Mouse (Mus musculus) MEL (cell line): ENCODE measurements at regions not wholly inside any gene's neighbourhood (a gene's known extent, or its start where the extent isn't known, plus 50 kb on each side); places are given as distances from the start of the nearest gene placed in this dataset.

Experiments used
- DNase-seq: peaks from one replicate; pipeline ENCODE4 v3.0.0; 2011; ENCODE audit warnings: low read depth, low spot score
- H3K27ac ChIP-seq: 2 replicates; pipeline ENCODE4 v1.5.1; 2012; ENCODE audit warnings: low read depth, mild to moderate bottlenecking, control low read depth, low read length, moderate library complexity; ENCODE audit not compliant: control insufficient read depth
- H3K27me3 ChIP-seq, 2 experiments: fragments of 150-350 bp in 1 of 2; sonication (generic) in 1 of 2; 2 replicates each; pipeline ENCODE4 v1.6.1; 2012; ENCODE audit warnings: low read length in 2 of 2, mild to moderate bottlenecking in 2 of 2, improper control_type of control experiment in 1 of 2, moderate library complexity in 1 of 2; ENCODE audit not compliant: insufficient read depth in 2 of 2, control insufficient read depth in 1 of 2
- H3K36me3 ChIP-seq, 2 experiments: 2 replicates each; pipeline ENCODE4 v1.6.1; 2012 to 2014; ENCODE audit warnings: low read length in 2 of 2, improper control_type of control experiment in 1 of 2, inconsistent platforms in 1 of 2, mild to moderate bottlenecking in 1 of 2; ENCODE audit not compliant: insufficient read depth in 2 of 2, control insufficient read depth in 1 of 2
- H3K4me1 ChIP-seq, 2 experiments: fragments of 150-350 bp in 1 of 2; sonication (generic) in 1 of 2; 2 replicates each; pipeline ENCODE4 v1.6.1; 2012; ENCODE audit warnings: low read length in 2 of 2, improper control_type of control experiment in 1 of 2, mild to moderate bottlenecking in 1 of 2; ENCODE audit not compliant: insufficient read depth in 2 of 2, control insufficient read depth in 1 of 2
- H3K4me3 ChIP-seq, 2 experiments: fragments of 150-350 bp in 1 of 2; sonication (generic) in 1 of 2; 2 replicates each; pipeline ENCODE4 v1.5.1; 2012; ENCODE audit warnings: low read depth in 2 of 2, low read length in 2 of 2, mild to moderate bottlenecking in 2 of 2, moderate library complexity in 2 of 2, control low read depth in 1 of 2, improper control_type of control experiment in 1 of 2; ENCODE audit not compliant: control insufficient read depth in 1 of 2, insufficient read depth in 1 of 2
- H3K79me2 ChIP-seq: 2 replicates; pipeline ENCODE4 v1.6.1; 2012; ENCODE audit warnings: mild to moderate bottlenecking, low read length, moderate library complexity; ENCODE audit not compliant: control insufficient read depth, poor library complexity, insufficient read depth
- H3K9ac ChIP-seq: 2 replicates; pipeline ENCODE4 v1.6.1; 2012; ENCODE audit warnings: low read depth, mild to moderate bottlenecking, control low read depth, low read length, moderate library complexity; ENCODE audit not compliant: control insufficient read depth, poor library complexity, severe bottlenecking
- H3K9me3 ChIP-seq: fragments of 150-350 bp; sonication (generic); replicated peaks from 2 replicates; pipeline ENCODE4 v1.6.1; 2012; ENCODE audit warnings: mild to moderate bottlenecking, low read length, improper control_type of control experiment, moderate library complexity; ENCODE audit not compliant: insufficient read depth
- GABPA ChIP-seq: IDR thresholded peaks from 2 replicates; pipeline ENCODE4 v1.6.1; 2012; ENCODE audit warnings: low read depth, mild to moderate bottlenecking, inconsistent platforms, low read length, improper control_type of control experiment, moderate library complexity
- MAFK ChIP-seq: IDR thresholded peaks from 2 replicates; pipeline ENCODE4 v1.6.1; 2011; ENCODE audit warnings: low read depth, mild to moderate bottlenecking, low read length, improper control_type of control experiment, borderline replicate concordance
- MAX ChIP-seq: IDR thresholded peaks from 2 replicates; pipeline ENCODE4 v1.6.1; 2011; ENCODE audit warnings: low read length, improper control_type of control experiment
- MAZ ChIP-seq: IDR thresholded peaks from 2 replicates; pipeline ENCODE4 v1.6.1; 2012; ENCODE audit warnings: low read depth, mild to moderate bottlenecking, inconsistent platforms, low read length, improper control_type of control experiment
- MXI1 ChIP-seq: IDR thresholded peaks from 2 replicates; pipeline ENCODE4 v1.6.1; 2011; ENCODE audit warnings: mild to moderate bottlenecking, low read depth, low read length, improper control_type of control experiment
- MYC ChIP-seq: IDR thresholded peaks from 2 replicates; pipeline ENCODE4 v1.6.1; 2011; ENCODE audit warnings: low read depth, mild to moderate bottlenecking, low read length, improper control_type of control experiment, moderate library complexity
- NRF1 ChIP-seq: IDR thresholded peaks from 2 replicates; pipeline ENCODE4 v1.6.1; 2014; ENCODE audit warnings: low read depth, mild to moderate bottlenecking, inconsistent platforms, low read length, improper control_type of control experiment, moderate library complexity; ENCODE audit not compliant: poor library complexity, insufficient read depth, severe bottlenecking
- POLR2A ChIP-seq, 2 experiments: IDR thresholded peaks; 2 replicates each; pipeline ENCODE4 v1.6.1; 2011 to 2012; ENCODE audit warnings: low read length in 2 of 2, mild to moderate bottlenecking in 2 of 2, control low read depth in 1 of 2, improper control_type of control experiment in 1 of 2, low read depth in 1 of 2, moderate library complexity in 1 of 2; ENCODE audit not compliant: control insufficient read depth in 1 of 2, insufficient read depth in 1 of 2, poor library complexity in 1 of 2
- POLR2AphosphoS2 ChIP-seq: IDR thresholded peaks from 2 replicates; pipeline ENCODE4 v1.6.1; 2011; ENCODE audit warnings: low read length, improper control_type of control experiment
- POLR2AphosphoS5 ChIP-seq: IDR thresholded peaks from 2 replicates; pipeline ENCODE4 v1.6.1; 2012; ENCODE audit warnings: low read depth, borderline replicate concordance, mild to moderate bottlenecking, inconsistent platforms, low read length, moderate library complexity, mixed read lengths
- RCOR1 ChIP-seq: IDR thresholded peaks from 2 replicates; pipeline ENCODE4 v1.6.1; 2012; ENCODE audit warnings: low read depth, mild to moderate bottlenecking, inconsistent platforms, low read length, improper control_type of control experiment
- SMC3 ChIP-seq: IDR thresholded peaks from 2 replicates; pipeline ENCODE4 v1.6.1; 2011; ENCODE audit warnings: low read depth, low read length, improper control_type of control experiment
- TAL1 ChIP-seq: IDR thresholded peaks from 2 replicates; pipeline ENCODE4 v1.6.1; 2012; ENCODE audit warnings: mild to moderate bottlenecking, inconsistent platforms, low read length, moderate library complexity, mixed read lengths
- TBP ChIP-seq: IDR thresholded peaks from 2 replicates; pipeline ENCODE4 v1.8.0; 2011; ENCODE audit warnings: low read depth, low read length, improper control_type of control experiment
- TCF12 ChIP-seq: IDR thresholded peaks from 2 replicates; pipeline ENCODE4 v1.6.1; 2014; ENCODE audit warnings: low read depth, mild to moderate bottlenecking, inconsistent platforms, low read length, improper control_type of control experiment, moderate library complexity
- UBTF ChIP-seq: IDR thresholded peaks from 2 replicates; pipeline ENCODE4 v1.6.1; 2012; ENCODE audit warnings: low read depth, mild to moderate bottlenecking, inconsistent platforms, low read length, improper control_type of control experiment, moderate library complexity, borderline replicate concordance; ENCODE audit not compliant: insufficient read depth
- ZC3H11A ChIP-seq: IDR thresholded peaks from 2 replicates; pipeline ENCODE4 v1.6.1; 2012; ENCODE audit warnings: low read depth, mild to moderate bottlenecking, inconsistent platforms, low read length, improper control_type of control experiment
- ZKSCAN1 ChIP-seq: IDR thresholded peaks from 2 replicates; pipeline ENCODE4 v1.6.1; 2012; ENCODE audit warnings: low read depth, mild to moderate bottlenecking, inconsistent platforms, low read length, improper control_type of control experiment, moderate library complexity

DNA sequence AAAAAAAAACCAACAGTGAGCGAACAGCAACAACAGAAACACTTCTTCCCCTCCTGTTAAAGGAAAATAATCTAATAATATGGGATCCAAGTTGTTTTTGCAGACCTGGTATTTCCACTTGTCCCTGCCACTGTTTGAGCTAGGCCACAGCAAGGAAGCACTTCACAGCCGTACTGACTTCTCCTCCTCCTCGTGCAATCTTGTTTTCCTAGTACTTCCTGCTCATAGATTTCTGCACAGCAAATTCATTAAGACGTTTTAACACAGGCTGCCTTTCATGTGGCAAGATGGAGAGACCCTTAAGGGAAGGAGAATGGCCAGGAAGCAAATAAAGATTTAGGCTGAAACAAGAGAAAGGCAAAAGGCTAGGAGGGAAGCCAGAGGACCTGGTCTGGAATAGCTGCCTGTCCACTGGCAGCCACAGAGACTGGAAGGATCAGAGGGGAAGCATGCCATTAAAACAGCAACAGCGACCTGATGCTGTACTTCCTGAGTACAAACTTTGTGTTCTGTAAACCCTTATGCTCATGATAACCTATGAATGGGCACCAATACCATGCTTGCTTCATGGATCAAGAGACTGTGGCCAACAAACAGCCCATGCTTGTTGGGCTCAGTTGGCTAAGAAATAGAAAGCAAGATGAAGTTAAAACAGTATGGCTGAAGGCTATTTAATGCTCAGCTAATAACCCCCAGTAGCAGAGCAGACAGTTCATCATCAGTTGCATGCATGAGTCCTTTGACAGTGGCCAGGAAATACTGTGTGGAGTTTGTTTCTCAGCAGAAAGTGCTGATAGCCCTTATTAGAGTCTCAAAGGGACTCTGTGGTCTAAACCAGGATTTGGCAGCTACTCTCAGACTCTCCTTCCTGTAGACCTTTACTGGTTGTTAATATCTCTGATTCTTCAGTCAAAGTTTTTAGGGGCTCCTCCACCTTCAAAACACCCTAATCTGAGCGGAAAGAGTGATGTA lies 182.3 kb upstream of the Cited2 start:
- Histone ChIP-seq H3K36me3 (peaks cover 0 to 3% of the 10 kb centered on the region in 2 experiments; a peak in 1 of 4 replicates), H3K27me3 (no peaks in the 10 kb centered on the region), H3K4me1 (peaks cover 0 to 7% of the 10 kb centered on the region in 2 experiments; a peak in 2 of 4 replicates), H3K4me3 (no peak overlapping the region), H3K27ac (no peak overlapping the region), H3K9ac (no peak overlapping the region), H3K9me3 (no peaks in the 10 kb centered on the region), H3K79me2 (no peaks in the 10 kb centered on the region)
- TF ChIP-seq SMC3 (no peak), NRF1 (no peak), MYC (no peak), MXI1 (no peak), MAX (no peak), RCOR1 (no peak), TBP (no peak), POLR2A (IDR thresholded peaks at IDR 0.05; ENCODE audit: control insufficient read depth in 1 of 2, insufficient read depth in 1 of 2, low read depth in 1 of 2, low read length in 2 of 2, poor library complexity in 1 of 2) (no peak)
- DNase-seq = no peak

DNA sequence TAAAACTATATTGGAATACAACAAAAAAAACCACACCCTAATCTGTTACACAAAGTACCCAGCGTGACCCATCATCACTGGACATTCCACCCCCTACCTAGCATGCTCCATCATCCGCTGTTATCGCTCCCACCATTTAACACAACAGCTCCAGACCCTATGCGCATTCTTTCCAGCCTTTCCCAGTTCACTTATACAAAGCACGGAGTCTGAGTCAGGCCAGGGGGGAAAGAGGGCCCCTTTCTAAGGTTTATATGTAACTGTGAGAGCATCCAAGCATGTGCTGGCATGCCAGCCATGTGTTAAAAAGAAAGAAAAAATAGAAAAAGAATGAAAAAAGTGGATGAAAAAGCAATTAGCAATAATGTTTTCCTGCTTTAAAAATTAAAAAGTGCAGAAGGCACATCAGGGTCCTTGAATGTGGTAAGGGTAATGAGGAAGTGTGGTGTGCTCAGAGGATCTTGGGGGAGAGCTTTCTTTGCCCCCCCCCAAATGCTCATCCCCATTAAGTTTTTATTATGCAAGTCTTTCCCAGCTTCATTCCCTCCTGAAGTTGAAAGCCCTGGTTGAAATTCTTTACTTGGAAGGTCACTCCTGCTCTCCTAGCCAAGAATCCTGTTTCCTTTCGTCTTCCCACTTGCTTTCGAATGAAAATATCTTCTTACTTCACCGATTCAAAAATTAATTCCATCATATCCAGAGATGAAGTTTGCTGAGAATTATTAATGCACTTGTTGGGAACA lies 180.7 kb upstream of the Cited2 start:
- Histone ChIP-seq H3K36me3 (peaks cover 0 to 3% of the 10 kb centered on the region in 2 experiments; a peak in 1 of 4 replicates), H3K27me3 (no peaks in the 10 kb centered on the region), H3K9me3 (no peaks in the 10 kb centered on the region), H3K9ac (no peak overlapping the region), H3K4me3 (no peak overlapping the region), H3K79me2 (no peaks in the 10 kb centered on the region), H3K4me1 (peaks cover 0 to 7% of the 10 kb centered on the region in 2 experiments; a peak in 2 of 4 replicates), H3K27ac (no peak overlapping the region)
- DNase-seq = no peak
- TF ChIP-seq GABPA (no peak), ZC3H11A (no peak)

DNA sequence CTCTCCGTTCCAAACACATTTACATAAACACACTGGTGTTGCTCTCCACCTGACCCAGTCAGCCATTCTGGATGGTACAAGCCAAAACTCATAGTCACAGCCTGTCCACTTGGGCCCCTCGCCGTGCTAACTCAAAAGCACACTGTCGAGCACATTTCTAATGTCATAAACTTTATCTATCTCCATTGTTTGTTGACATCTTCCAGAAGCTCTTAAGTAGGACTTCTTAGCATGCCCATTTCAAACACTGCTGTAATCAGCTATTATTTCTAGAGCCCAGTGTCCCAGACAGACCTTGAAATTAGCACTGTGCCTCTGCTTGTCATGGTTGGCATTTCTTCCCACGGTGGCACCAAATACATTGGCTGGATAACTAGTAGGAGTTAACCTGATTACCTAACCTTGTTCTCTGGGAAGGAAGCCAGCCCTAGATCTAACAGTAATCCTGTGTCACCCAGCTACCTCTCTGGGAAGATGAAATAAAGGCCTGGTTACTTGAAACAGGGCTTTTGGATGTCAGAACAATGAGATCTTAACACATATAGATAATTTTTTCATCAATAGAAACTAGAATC lies 180.1 kb upstream of the Cited2 start:
- Histone ChIP-seq H3K27ac (no peak overlapping the region), H3K79me2 (no peaks in the 10 kb centered on the region), H3K9me3 (no peaks in the 10 kb centered on the region)
- TF ChIP-seq POLR2AphosphoS5 = no peak
- TF ChIP-seq MAFK = no peak
- TF ChIP-seq UBTF = no peak
- TF ChIP-seq TCF12 = no peak
- no peak for TF ChIP-seq SMC3
- TF ChIP-seq MAZ = no peak
- no peak for TF ChIP-seq ZKSCAN1
- TF ChIP-seq TAL1 = no peak
- no peak for TF ChIP-seq POLR2AphosphoS2
- TF ChIP-seq, all 39 proteins: peak for 0
- H3K36me3 ChIP-seq = peaks cover 0 to 3% of the 10 kb centered on the region in 2 experiments; a peak in 1 of 4 replicates
- peaks cover 0 to 7% of the 10 kb centered on the region in 2 experiments; a peak in 2 of 4 replicates for H3K4me1 ChIP-seq
- DNase-seq = no peak
- no peak overlapping the region for H3K9ac ChIP-seq
- H3K4me3 ChIP-seq = no peak overlapping the region
- H3K27me3 ChIP-seq = no peaks in the 10 kb centered on the region
